Mouse (Mus musculus) midbrain, embryonic 16.5 days (tissue): Measurements from ENCODE around the gene Nrm. TPM values are rescaled to one million over a fixed set of nuclear protein-coding genes. Genes with fewer than 3 reads are reported as not detected.

Experiments
- ATAC-seq: fragments of 200-750 bp; cut with Nextera tagmentation; 2 replicates; pipeline ENCODE4 v1.8.0; 2017; ENCODE audit warnings: moderate TSS enrichment
- H3K27ac ChIP-seq: fragments of 300-500 bp; sonication (generic); 2 replicates; pipeline ENCODE4 v1.5.1; 2014; ENCODE audit warnings: mild to moderate bottlenecking, low read length, mixed read lengths
- H3K27me3 ChIP-seq: fragments of 300-500 bp; sonication (generic); 2 replicates; pipeline ENCODE4 v1.6.1; 2014; ENCODE audit warnings: low read depth, low read length, mixed read lengths; ENCODE audit not compliant: control insufficient read depth, insufficient read depth
- H3K36me3 ChIP-seq: fragments of 300-500 bp; sonication (generic); 2 replicates; pipeline ENCODE4 v1.6.1; 2014; ENCODE audit warnings: mild to moderate bottlenecking, low read length, moderate library complexity, mixed read lengths; ENCODE audit not compliant: control insufficient read depth, insufficient read depth
- H3K4me1 ChIP-seq: fragments of 300-500 bp; sonication (generic); 2 replicates; pipeline ENCODE4 v1.6.1; 2014; ENCODE audit warnings: mild to moderate bottlenecking, low read length, mixed read lengths; ENCODE audit not compliant: control insufficient read depth, insufficient read depth
- H3K4me2 ChIP-seq: fragments of 300-500 bp; sonication (generic); 2 replicates; pipeline ENCODE4 v1.6.1; 2014; ENCODE audit warnings: mild to moderate bottlenecking, low read length, mixed read lengths
- H3K4me3 ChIP-seq: fragments of 300-500 bp; sonication (generic); 2 replicates; pipeline ENCODE4 v1.5.1; 2014; ENCODE audit warnings: low read depth, mild to moderate bottlenecking, low read length, moderate library complexity, mixed read lengths
- H3K9ac ChIP-seq: fragments of 300-500 bp; sonication (generic); 2 replicates; pipeline ENCODE4 v1.6.1; 2014; ENCODE audit warnings: low read depth, low read length, mixed read lengths
- H3K9me3 ChIP-seq: fragments of 300-500 bp; sonication (generic); replicated peaks from 2 replicates; pipeline ENCODE4 v1.6.1; 2014; ENCODE audit warnings: mild to moderate bottlenecking, low read length, mixed read lengths; ENCODE audit not compliant: control insufficient read depth, poor library complexity, severe bottlenecking
- WGBS: fragments of 180-500 bp; shearing (Covaris S2); extraction: QIAGEN DNeasy Blood & Tissue Kit; methylation state at CpG from one replicate; pipeline ENCODE4 v1.1.7; 2014; 5-methylcytosine and 5-hydroxymethylcytosine counted together
- polyA plus RNA-seq: library from polyadenylated mRNA; unstranded; fragments of >200 nt; fragmentation: Nextera tagmentation; extraction: Ambion mirVana; gene quantifications from 2 replicates; pipeline ENCODE4 v1.2.1, GENCODE M21; 2015

Gene Nrm
- polyA plus RNA-seq, 1 experiment from 2014 or later: 14.6 TPM

DNA sequence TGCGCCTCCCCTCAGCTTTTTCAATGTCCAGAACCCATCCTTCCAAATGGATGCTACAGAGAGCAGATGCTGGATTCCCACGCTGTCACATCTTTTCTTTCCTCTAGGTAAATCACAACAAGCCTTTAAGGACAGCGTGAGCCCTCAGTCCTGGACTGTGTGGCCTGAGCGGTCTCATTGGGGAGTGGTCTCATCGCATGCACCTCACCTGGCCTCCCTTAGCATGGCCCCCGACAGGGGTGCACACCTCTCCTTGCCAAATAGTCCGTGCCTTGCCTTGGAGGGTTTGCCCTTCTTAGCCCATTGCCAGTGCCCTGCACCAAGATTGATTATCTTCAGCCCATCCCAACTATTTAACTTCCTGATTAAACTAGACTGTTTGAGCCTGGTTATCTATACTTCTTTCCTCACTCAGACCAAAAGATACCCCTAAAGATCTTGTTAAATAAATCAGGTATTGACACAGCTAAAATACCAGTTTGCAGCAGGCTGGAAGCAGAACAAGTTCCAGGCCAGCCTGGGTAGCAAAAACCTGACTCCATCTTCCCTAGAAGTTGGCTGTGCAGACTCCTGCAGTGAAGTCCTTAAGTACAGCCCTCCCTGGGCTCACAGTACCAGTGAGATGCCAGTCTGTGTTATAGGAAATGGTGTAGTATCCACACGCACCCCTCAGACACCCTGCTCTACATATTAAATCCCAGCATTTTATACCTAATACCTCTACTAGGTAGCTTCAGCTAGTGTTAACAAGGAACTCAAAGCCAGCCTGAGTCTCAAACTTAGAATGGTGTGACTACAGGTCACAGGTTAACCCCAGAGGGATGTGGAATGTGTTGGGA is 28.5 kb upstream of the Nrm start:
- Histone ChIP-seq H3K27ac (peak overlapping the region; percentile 34; the same call in 1 of the 2 replicates), H3K36me3 (peaks cover 21% of the 10 kb centered on the region), H3K4me3 (no peak overlapping the region), H3K4me2 (no peak overlapping the region), H3K4me1 (peaks cover 35% of the 10 kb centered on the region), H3K9me3 (no peaks in the 10 kb centered on the region), H3K27me3 (no peaks in the 10 kb centered on the region), H3K9ac (no peak overlapping the region)
- WGBS: 76% methylated on average over 8 of the region's 8 CpGs
- no peak for ATAC-seq

DNA sequence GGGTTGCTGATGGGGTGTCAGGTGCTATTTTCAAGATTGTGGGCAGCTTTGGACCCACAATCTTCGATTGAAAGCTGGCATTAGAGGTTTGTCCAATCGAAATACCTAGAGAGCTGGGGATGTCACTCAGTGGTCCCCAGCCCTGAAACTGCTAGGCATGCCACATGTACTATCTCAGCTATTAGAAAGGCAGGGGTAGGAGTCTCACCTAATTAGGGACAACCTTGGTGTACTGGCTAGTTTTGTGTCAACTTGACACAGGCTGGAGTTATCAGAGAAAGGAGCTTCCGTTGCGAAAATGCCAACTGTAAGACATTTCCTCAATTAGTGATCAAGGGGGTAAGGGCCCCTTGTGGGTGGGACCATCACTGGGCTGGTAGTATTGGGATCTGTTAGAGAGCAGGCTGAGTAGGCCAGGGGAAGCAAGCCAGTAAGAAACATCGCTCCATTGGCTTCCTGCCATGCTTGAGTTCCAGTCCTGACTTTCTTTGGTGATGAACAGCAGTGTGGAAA is 27.8 kb upstream of the Nrm start:
- peak overlapping the region; percentile 34; the same call in 1 of the 2 replicates for H3K27ac ChIP-seq
- no peaks in the 10 kb centered on the region for H3K9me3 ChIP-seq
- H3K4me3 ChIP-seq: no peak overlapping the region
- peaks cover 35% of the 10 kb centered on the region for H3K4me1 ChIP-seq
- H3K36me3 ChIP-seq: peaks cover 21% of the 10 kb centered on the region
- H3K27me3 ChIP-seq: no peaks in the 10 kb centered on the region
- H3K9ac ChIP-seq: no peak overlapping the region
- 23% methylated on average over 5 of the region's 5 CpGs for WGBS
- ATAC-seq: no peak
- H3K4me2 ChIP-seq: no peak overlapping the region

DNA sequence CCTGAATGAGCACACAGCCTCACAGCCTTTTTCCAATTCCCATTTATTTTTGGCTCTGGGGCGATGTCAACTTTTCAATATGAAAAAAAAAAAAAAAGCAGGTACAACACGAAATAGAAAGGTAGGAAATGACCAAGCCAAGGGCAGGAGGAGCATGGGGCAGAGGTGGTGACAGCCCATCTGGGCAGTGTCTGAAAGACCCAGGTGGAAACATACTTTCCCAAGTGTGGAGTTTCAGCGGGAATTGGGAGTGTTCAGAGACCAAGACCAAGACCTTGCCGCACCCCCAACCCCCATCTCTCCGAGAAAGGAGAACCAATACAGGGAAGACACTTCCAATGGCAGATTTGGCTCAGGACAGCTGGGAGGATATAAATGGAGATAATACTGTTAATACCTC is 27.2 kb upstream of the Nrm start:
- H3K4me2 ChIP-seq: peak overlapping the region; percentile 24; the same call in 1 of the 2 replicates
- 54% methylated on average over 5 of the region's 5 CpGs for whole genome bisulfite sequencing

GRCm38 (mm10) chr17:35834696-35835422 is 26.3 kb upstream of the Nrm start:
- Histone ChIP-seq H3K4me2 (peak overlapping the region; percentile 81), H3K9me3 (no peaks in the 10 kb centered on the region), H3K36me3 (peaks cover 21% of the 10 kb centered on the region), H3K9ac (peak overlapping the region; percentile 93), H3K4me1 (peaks cover 42% of the 10 kb centered on the region), H3K4me3 (peak overlapping the region; percentile 72), H3K27ac (no peak overlapping the region; the same call in 1 of the 2 replicates), H3K27me3 (no peaks in the 10 kb centered on the region)
- 78% methylated on average over 26 of the region's 26 CpGs for WGBS
- ATAC-seq: no peak

More for the DNA sequence above, 27.2 kb upstream of the Nrm start:
- H3K9ac ChIP-seq: 0 out of 2 replicates have a peak overlapping the region, but pooled peaks have one; percentile 13
- ATAC-seq: no peak
- H3K36me3 ChIP-seq: peaks cover 21% of the 10 kb centered on the region
- H3K4me1 ChIP-seq: peaks cover 35% of the 10 kb centered on the region
- H3K27ac ChIP-seq: peak overlapping the region; percentile 4; the same call in 1 of the 2 replicates
- no peaks in the 10 kb centered on the region for H3K27me3 ChIP-seq
- H3K9me3 ChIP-seq: no peaks in the 10 kb centered on the region
- no peak overlapping the region for H3K4me3 ChIP-seq

- no peaks in the 10 kb centered on the region for H3K27me3 ChIP-seq
- WGBS: 74% methylated on average over 26 of the region's 26 CpGs
- H3K4me3 ChIP-seq: peak overlapping the region; percentile 72
- H3K9ac ChIP-seq: peak overlapping the region; percentile 93
- no peak for ATAC-seq
- peaks cover 21% of the 10 kb centered on the region for H3K36me3 ChIP-seq
- peaks cover 41% of the 10 kb centered on the region for H3K4me1 ChIP-seq
- H3K4me2 ChIP-seq: peak overlapping the region; percentile 81
- no peak overlapping the region; the same call in none of the 2 replicates for H3K27ac ChIP-seq
- no peaks in the 10 kb centered on the region for H3K9me3 ChIP-seq
Observed at GRCm38 (mm10) chr17:35835424-35836140, 25.5 kb upstream of the Nrm start.

- WGBS: 8% methylated on average over 24 of the region's 24 CpGs
- 0 out of 2 replicates have a peak, but pooled peaks have one; percentile 3 for ATAC-seq
Observed at GRCm38 (mm10) chr17:35836178-35836965, 24.7 kb upstream of the Nrm start.

DNA sequence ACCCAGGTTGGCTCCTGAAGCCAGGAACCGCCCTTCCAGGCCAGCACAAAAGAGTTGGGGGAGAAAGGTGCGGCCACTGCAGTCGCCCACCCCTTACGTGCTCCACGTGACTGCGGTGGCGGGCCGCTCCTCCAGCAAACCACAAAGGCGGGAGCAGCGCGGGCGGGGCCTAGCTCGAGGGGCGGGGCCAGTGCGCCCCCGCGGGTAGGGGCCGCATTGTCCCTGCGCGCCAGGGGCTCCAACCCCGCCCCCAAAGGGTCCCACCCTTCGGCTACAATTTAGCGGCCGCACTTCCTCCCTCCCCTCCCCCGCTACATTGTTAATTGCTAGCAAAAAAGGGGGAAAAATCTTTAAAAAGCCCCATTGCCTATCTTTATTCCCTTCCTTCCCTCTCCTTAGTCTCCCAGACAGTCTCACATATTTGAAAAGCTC is 24.1 kb upstream of the Nrm start:
- Histone ChIP-seq H3K4me3 (peak overlapping the region; percentile 72), H3K36me3 (peaks cover 21% of the 10 kb centered on the region), H3K4me2 (peak overlapping the region; percentile 81), H3K9me3 (no peaks in the 10 kb centered on the region), H3K27ac (peak overlapping the region; percentile 97), H3K4me1 (peaks cover 42% of the 10 kb centered on the region), H3K9ac (peak overlapping the region; percentile 93), H3K27me3 (no peaks in the 10 kb centered on the region)
- WGBS: under 1% methylated on average over 24 of the region's 25 CpGs
- peak; percentile 12 for ATAC-seq

More at GRCm38 (mm10) chr17:35836178-35836965, 24.7 kb upstream of the Nrm start:
- peaks cover 41% of the 10 kb centered on the region for H3K4me1 ChIP-seq
- no peaks in the 10 kb centered on the region for H3K27me3 ChIP-seq
- H3K4me3 ChIP-seq: peak overlapping the region; percentile 72
- H3K4me2 ChIP-seq: peak overlapping the region; percentile 81
- peak overlapping the region; percentile 97 for H3K27ac ChIP-seq
- peak overlapping the region; percentile 93 for H3K9ac ChIP-seq
- H3K9me3 ChIP-seq: no peaks in the 10 kb centered on the region
- peaks cover 21% of the 10 kb centered on the region for H3K36me3 ChIP-seq

GRCm38 (mm10) chr17:35837487-35837886 is 23.6 kb upstream of the Nrm start:
- WGBS: under 1% methylated on average over 18 of the region's 18 CpGs
- Histone ChIP-seq H3K27ac (peak overlapping the region; percentile 97), H3K9me3 (no peaks in the 10 kb centered on the region), H3K4me3 (peak overlapping the region; percentile 72), H3K36me3 (peaks cover 19% of the 10 kb centered on the region), H3K4me2 (peak overlapping the region; percentile 81), H3K9ac (peak overlapping the region; percentile 93), H3K4me1 (peaks cover 44% of the 10 kb centered on the region), H3K27me3 (no peaks in the 10 kb centered on the region)
- no peak for ATAC-seq
